Mouse (Mus musculus) stomach, postnatal 0 days (tissue): ENCODE results near the gene Atp5g1. TPM values are rescaled to one million over a fixed set of nuclear protein-coding genes. Genes with fewer than 3 reads are reported as not detected.

Experiments used
- ATAC-seq: fragments of 200-750 bp; cut with Nextera tagmentation; 2 replicates; pipeline ENCODE4 v1.8.0; 2017; ENCODE audit not compliant: low FRiP score, low TSS enrichment
- DNase-seq: peaks from one replicate; pipeline ENCODE4 v3.0.0-alpha.2; 2016; ENCODE audit warnings: low spot score
- H3K27ac ChIP-seq: fragments of 300-500 bp; sonication (generic); replicated peaks from 2 replicates; pipeline ENCODE4 v1.5.1; 2014; ENCODE audit warnings: mild to moderate bottlenecking, control low read depth
- H3K27me3 ChIP-seq: fragments of 300-500 bp; sonication (generic); 2 replicates; pipeline ENCODE4 v1.6.1; 2014; ENCODE audit warnings: low read length; ENCODE audit not compliant: control insufficient read depth, insufficient read depth
- H3K36me3 ChIP-seq: fragments of 300-500 bp; sonication (generic); 2 replicates; pipeline ENCODE4 v1.6.1; 2014; ENCODE audit warnings: low read length, mixed read lengths; ENCODE audit not compliant: control insufficient read depth, insufficient read depth
- H3K4me1 ChIP-seq: fragments of 300-500 bp; sonication (generic); replicated peaks from 2 replicates; pipeline ENCODE4 v1.6.1; 2014; ENCODE audit warnings: antibody characterized with exemption; ENCODE audit not compliant: control insufficient read depth, insufficient read depth
- H3K4me2 ChIP-seq: fragments of 300-500 bp; sonication (generic); replicated peaks from 2 replicates; pipeline ENCODE4 v1.6.1; 2014; ENCODE audit warnings: low read depth, mild to moderate bottlenecking, control low read depth, moderate library complexity
- H3K4me3 ChIP-seq: fragments of 300-500 bp; sonication (generic); 2 replicates; pipeline ENCODE4 v1.5.1; 2014; ENCODE audit warnings: low read depth, low read length, control low read depth
- H3K9ac ChIP-seq: fragments of 300-500 bp; sonication (generic); 2 replicates; pipeline ENCODE4 v1.6.1; 2014; ENCODE audit warnings: mild to moderate bottlenecking, low read length, control low read depth, mixed read lengths
- H3K9me3 ChIP-seq: fragments of 300-500 bp; sonication (generic); 2 replicates; pipeline ENCODE4 v1.6.1; 2016; ENCODE audit warnings: low read length; ENCODE audit not compliant: control insufficient read depth
- CTCF ChIP-seq: IDR thresholded peaks from 2 replicates; pipeline ENCODE4 v1.5.1; 2016; ENCODE audit warnings: antibody characterized with exemption, low read depth, mild to moderate bottlenecking, moderate library complexity
- EP300 ChIP-seq: optimal IDR thresholded peaks from 2 replicates; pipeline ENCODE3; 2016; ENCODE audit warnings: antibody characterized with exemption
- WGBS: fragments of 180-500 bp; shearing (Covaris S2); extraction: QIAGEN DNeasy Blood & Tissue Kit; methylation state at CpG from one replicate; pipeline ENCODE4 v1.1.7; 2014; 5-methylcytosine and 5-hydroxymethylcytosine counted together
- polyA plus RNA-seq: library from polyadenylated mRNA; unstranded; fragments of >200 nt; fragmentation: Nextera tagmentation; extraction: Ambion mirVana; gene quantifications from 2 replicates; pipeline ENCODE4 v1.2.1, GENCODE M21; 2015

Atp5g1 gene
- polyA plus RNA-seq, 1 experiment from 2014 or later, result 1,182 TPM

DNA sequence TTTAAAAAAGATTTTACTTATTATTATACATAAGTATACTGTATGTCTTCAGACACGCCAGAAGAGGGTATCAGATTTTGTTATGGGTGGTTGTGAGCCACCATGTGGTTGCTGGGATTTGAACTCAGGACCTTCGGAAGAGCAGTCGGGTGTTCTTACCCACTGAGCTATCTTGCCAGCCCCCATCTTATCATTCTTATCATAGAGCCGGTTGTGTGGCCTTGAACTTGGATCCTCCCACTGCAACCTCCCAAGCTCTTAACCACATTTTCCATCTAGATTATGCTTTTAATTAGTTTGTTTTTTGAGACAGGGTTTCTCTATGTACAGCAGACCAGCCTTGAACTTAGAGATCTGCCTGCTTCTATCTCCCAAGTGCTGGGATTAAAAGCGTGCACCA lies 38.0 kb downstream of the Atp5g1 start:
- H3K9ac ChIP-seq, result no peak overlapping the region
- no peak overlapping the region for H3K4me3 ChIP-seq
- no peak for TF ChIP-seq EP300
- no peak for TF ChIP-seq CTCF
- no peak overlapping the region for H3K4me2 ChIP-seq
- 0 out of 2 replicates have a peak, but pooled peaks cover 2% of the 10 kb centered on the region for H3K36me3 ChIP-seq
- H3K4me1 ChIP-seq, result no peaks in the 10 kb centered on the region
- H3K9me3 ChIP-seq, result no peaks in the 10 kb centered on the region
- H3K27ac ChIP-seq, result no peak overlapping the region
- no peaks in the 10 kb centered on the region for H3K27me3 ChIP-seq
- DNase-seq (no peak), ATAC-seq (no peak)
- 88% methylated on average over 5 of the region's 5 CpGs for WGBS

DNA sequence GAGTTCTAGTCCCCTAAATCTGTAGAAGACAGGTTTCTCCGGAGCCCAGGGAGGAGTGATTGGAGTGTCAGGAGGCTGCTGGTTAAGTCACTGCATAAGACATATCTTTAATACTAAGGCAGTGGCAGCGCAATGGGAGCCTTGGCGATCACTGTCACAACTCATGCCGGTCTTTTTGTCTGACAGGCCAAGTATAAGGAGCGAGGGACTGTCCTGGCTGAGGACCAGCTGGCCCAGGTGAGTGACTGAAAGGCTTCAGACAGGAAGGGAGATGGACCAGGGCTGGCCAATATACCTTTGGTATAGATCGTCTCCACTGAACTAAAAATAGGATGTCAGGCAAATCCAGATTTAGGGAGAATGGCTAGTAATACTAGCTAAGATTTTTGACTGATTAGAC lies 40.3 kb downstream of the Atp5g1 start:
- TF ChIP-seq CTCF, result no peak
- no peak for TF ChIP-seq EP300
- H3K27ac ChIP-seq, result peak overlapping the region; percentile 61
- ATAC-seq (no peak), DNase-seq (no peak)
- no peaks in the 10 kb centered on the region for H3K36me3 ChIP-seq
- no peaks in the 10 kb centered on the region for H3K9me3 ChIP-seq
- peak overlapping the region; percentile 89 for H3K9ac ChIP-seq
- WGBS, result 10% methylated on average over 6 of the region's 6 CpGs
- H3K4me3 ChIP-seq, result peak overlapping the region; percentile 81
- peak overlapping the region; percentile 91 for H3K4me2 ChIP-seq
- no peaks in the 10 kb centered on the region for H3K4me1 ChIP-seq
- no peaks in the 10 kb centered on the region for H3K27me3 ChIP-seq

DNA sequence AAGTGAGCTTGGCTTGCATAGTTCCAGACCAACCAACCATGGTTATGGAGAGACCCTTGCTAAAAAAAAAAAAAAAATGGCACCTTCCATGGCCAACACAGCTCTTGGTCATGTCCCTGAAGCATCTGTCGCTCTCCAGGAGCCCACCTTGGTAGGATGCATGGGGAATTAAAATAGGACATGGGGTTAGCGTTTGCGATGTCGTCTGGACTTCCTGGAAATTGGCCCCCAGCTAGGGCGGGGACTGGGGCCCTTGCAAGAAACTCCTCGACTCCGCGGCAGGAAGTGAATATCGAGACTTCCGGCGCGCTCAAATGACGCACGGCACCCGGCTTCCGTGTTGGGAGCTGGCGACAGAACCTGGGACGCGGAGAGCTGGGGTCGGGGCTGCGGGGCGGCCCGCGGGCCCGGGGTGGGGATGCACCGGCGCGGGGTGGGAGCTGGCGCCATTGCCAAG lies 40.8 kb downstream of the Atp5g1 start, which contains the start of gene Snf8:
Snf8 (plus strand) TSS at position 290 of the 457 bp plus-strand sequence.
- H3K4me3 ChIP-seq, result peak within 1 kb of the TSS; percentile 81
- DNase-seq, result peak; percentile 98
- no peaks in the 10 kb centered on the region for H3K9me3 ChIP-seq
- no peaks in the 10 kb centered on the region for H3K27me3 ChIP-seq
- no peaks in the 10 kb centered on the region for H3K36me3 ChIP-seq
- peak within 1 kb of the TSS; percentile 91 for H3K4me2 ChIP-seq
- peak; percentile 79 for ATAC-seq
- TF ChIP-seq CTCF, result no peak
- no peak for TF ChIP-seq EP300
- peak within 1 kb of the TSS; percentile 61 for H3K27ac ChIP-seq
- 0% methylated on average over 23 of the region's 29 CpGs for WGBS
- no peaks in the 10 kb centered on the region for H3K4me1 ChIP-seq
- peak within 1 kb of the TSS; percentile 89 for H3K9ac ChIP-seq

DNA sequence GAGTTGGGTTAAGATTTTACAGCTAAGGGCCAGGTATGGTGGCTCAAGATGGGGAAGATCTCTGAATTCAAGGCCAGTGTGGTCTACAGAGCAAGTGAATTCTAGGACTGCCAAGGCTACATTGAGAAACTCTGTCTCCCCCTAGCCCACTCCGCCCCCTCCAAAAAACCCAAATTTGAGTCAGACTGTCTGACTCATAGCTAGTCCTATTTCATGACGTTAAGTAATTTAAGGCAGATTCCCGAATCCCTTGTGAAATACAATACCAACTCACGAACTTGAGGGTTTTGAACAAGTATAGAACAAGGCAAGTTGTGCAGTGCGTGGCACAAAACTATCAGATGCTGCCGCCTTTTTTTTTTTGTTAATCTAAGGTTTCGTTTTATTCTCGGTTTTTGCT lies 41.4 kb downstream of the Atp5g1 start:
- H3K27ac ChIP-seq, result no peak overlapping the region
- H3K4me2 ChIP-seq, result peak overlapping the region; percentile 91
- no peaks in the 10 kb centered on the region for H3K9me3 ChIP-seq
- ATAC-seq, result no peak
- H3K36me3 ChIP-seq, result no peaks in the 10 kb centered on the region
- no peak for DNase-seq
- H3K4me1 ChIP-seq, result no peaks in the 10 kb centered on the region
- peak overlapping the region; percentile 81 for H3K4me3 ChIP-seq
- no peak for TF ChIP-seq CTCF
- no peak for TF ChIP-seq EP300
- H3K9ac ChIP-seq, result peak overlapping the region; percentile 89
- no peaks in the 10 kb centered on the region for H3K27me3 ChIP-seq
- 47% methylated on average over 8 of the region's 8 CpGs for WGBS

DNA sequence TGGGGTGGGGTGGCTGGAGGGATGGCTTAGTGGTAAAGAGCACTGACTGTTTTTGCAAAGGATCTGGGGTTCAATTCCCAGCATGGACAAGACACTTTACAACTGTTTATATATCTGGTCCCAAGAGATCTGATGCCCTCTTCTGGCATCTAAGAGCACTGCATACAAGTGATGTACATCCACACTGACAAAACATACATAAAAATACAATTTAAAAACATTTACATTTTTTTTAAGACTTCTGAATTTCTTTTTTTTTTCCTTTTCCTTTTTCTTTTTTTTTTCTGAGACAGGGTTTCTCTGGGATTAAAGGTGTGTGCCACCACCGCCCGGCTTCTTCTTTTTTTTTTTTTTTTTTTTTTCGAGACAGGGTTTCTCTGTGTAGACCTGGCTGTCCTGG lies 42.2 kb downstream of the Atp5g1 start:
- Histone ChIP-seq H3K36me3 (no peaks in the 10 kb centered on the region), H3K4me3 (no peak overlapping the region), H3K4me2 (no peak overlapping the region), H3K27me3 (no peaks in the 10 kb centered on the region), H3K9ac (no peak overlapping the region), H3K4me1 (no peaks in the 10 kb centered on the region), H3K9me3 (no peaks in the 10 kb centered on the region), H3K27ac (no peak overlapping the region)
- ATAC-seq, result no peak
- peak; percentile 58 for TF ChIP-seq CTCF
- no peak for TF ChIP-seq EP300
- no peak for DNase-seq
- 94% methylated on average over 3 of the region's 3 CpGs for WGBS

DNA sequence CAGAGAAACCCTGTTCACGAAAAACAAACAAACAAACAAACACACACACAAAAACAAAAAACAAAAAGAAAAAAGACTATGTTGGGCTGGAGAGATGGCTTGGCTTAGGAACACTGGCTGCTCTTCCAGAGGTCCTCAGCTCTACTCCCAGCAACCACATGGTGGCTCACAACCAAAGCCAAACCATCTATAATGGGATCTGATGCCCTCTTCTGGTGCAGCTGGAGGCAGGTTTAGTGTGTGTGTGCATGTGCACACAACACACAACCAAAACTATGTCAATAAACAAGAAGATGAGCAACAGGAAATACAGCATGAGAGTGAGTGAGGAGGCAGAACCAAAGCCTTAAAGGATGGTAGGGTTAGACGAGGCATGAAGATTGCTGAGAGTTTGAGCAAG lies 43.8 kb downstream of the Atp5g1 start:
- Histone ChIP-seq H3K4me3 (no peak overlapping the region), H3K4me1 (no peaks in the 10 kb centered on the region), H3K9ac (no peak overlapping the region), H3K4me2 (no peak overlapping the region), H3K27ac (no peak overlapping the region), H3K36me3 (no peaks in the 10 kb centered on the region), H3K9me3 (no peaks in the 10 kb centered on the region), H3K27me3 (no peaks in the 10 kb centered on the region)
- peak; percentile 60 for TF ChIP-seq CTCF
- TF ChIP-seq EP300, result no peak
- ATAC-seq, result no peak
- no peak for DNase-seq
- 59% methylated on average over 2 of the region's 2 CpGs for WGBS
